Mouse (Mus musculus) left cerebral cortex, postnatal 14 days (tissue): ENCODE results near the gene Blvrb. TPM values are rescaled to one million over a fixed set of nuclear protein-coding genes. Genes with fewer than 3 reads are reported as not detected.

Experiments used
- DNase-seq, 2 experiments: peaks; one replicate each; pipeline ENCODE4 v3.0.0; 2021 to 2022; ENCODE audit warnings: low spot score in 2 of 2, mixed read lengths in 1 of 2
- intact Hi-C: fragments of 180-260 bp; cut with DNase I; formaldehyde crosslinking; loops from one replicate; pipeline ENCODE4 v1.15.1; 2025
- total RNA-seq, 2 experiments: library from RNA; stranded (reverse); gene quantifications; 2 replicates each; pipeline ENCODE4 v1.2.3; 2021

The Blvrb gene
- total RNA-seq, 2 experiments from 2014 or later, result 11.7 to 13.0 TPM

DNA sequence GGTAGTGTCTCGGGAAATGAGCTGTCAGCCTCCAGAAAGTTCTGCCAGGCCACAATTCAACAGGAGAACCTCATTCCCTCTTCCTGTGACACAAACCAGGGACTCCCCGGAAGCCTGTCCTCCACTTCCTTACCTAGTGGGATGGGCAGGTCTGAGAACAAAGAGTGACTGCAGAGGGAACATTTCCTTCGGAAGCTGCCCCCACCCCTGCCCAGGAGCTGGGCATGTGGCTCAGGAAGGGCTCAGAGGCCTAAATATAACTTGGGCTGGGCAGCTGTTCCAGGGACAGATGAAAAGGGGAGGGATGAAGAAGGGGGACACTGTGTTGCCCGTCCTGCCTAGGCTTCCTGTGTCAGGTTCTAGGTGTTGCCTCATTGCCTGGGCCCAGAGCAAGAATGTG is 53.8 kb downstream of the Blvrb start:
- no peak for DNase-seq
- intact Hi-C loops, result loop anchor here (10.0 kb wide), 1 partner anchor 167 kb away; the partner anchor contains the start of gene Ltbp4

DNA sequence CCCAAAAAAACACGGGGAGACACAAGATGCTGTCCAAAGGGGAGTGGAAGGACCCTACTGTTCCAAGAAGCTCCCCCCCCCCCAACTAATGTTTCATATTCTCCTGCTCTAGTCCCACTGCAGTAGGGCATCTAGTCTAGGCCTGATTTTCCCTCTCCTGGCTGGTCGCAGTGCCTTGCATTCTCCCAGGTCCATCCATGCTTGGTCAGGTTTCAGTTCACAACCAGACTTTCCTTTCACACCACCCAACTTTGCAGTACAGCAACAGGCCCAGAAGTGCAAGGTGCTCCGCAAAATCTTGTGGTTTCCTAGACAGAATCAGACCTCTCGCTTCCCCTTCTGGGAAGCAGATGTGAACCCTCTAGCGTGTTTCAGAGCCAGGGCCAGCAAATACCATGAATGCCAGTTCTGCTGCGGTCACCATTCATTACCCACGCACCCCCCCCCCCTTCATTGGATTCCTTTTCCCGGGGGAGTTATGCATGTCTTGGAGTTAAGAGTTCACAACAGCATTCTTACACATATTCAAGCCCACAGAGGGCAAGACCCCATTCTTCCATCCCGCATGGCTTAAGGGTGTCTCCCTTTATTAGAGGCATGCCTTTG is 59.1 kb downstream of the Blvrb start:
- intact Hi-C loops, result loop anchor here (10.0 kb wide), 1 partner anchor 172 kb away; the partner anchor contains the start of gene Ltbp4
- DNase-seq, result no peak

DNA sequence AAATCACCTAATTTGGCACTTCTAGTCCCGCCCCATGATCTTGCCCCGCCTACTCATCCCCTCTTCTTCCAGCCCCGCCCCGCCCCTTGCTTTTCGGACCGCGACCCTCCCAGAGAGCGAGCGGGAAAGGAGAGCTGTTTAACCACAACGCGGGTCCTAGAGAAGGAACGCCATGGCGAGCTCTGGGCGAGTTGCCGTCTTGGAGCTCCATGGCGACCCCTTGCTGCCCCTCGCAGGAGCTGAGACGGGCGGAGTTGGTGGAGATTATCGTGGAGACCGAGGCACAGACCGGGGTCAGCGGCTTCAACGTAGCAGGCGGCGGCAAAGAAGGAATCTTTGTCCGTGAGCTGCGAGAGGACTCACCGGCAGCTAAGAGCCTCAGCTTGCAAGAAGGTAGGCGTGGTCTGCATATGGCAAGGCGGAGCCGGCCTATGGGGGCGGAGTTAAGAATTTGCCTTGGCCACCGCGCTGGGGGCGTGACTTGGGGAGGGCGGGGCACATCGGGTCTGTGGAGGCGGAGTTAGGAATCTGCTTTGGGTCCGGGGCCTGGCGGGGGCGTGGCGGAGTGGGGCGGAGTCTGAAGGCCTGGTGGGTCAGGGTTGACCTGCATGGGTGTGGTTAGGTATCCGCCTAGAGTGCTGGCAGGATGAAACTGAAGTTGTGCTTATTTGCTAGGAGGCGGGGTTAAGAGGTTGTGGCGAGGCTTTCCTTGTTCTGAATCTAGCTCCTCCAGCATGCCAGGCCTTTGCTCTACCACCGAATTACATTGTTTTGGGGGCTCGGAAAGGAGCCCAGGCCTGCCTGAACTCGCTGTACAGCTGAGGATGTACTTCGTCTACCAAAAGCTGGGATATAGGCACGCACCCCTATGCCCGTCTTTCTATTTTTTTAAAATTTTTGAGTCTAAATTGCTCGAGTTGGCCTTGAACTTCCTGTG is 60.2 kb downstream of the Blvrb start:
- intact Hi-C loops, result loop anchor here (10.0 kb wide), 1 partner anchor 173 kb away; the partner anchor contains the start of gene Ltbp4
- peak; percentile 90 to 92 for DNase-seq

DNA sequence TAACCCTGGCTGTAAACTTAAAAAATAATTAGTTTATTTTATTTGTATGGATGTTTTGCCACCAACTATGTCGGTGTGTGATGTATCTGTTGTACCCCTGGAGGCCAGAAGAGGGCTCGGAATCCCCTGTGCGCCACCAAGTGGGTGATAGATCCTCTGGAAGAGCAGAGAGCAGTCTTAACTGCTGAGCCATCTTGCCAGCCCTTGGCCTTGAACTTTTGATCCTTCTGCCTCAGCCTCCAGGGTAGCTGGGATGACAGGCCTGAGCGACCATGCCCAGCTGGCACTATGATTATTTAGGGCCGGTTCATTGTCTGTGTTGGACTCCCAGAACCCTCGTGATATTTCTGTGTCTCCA is 60.8 kb downstream of the Blvrb start:
- intact Hi-C loops, result loop anchor here (10.0 kb wide), 1 partner anchor 174 kb away; the partner anchor contains the start of gene Ltbp4
- DNase-seq, result peak in 1 of 2 experiments; percentile 65

DNA sequence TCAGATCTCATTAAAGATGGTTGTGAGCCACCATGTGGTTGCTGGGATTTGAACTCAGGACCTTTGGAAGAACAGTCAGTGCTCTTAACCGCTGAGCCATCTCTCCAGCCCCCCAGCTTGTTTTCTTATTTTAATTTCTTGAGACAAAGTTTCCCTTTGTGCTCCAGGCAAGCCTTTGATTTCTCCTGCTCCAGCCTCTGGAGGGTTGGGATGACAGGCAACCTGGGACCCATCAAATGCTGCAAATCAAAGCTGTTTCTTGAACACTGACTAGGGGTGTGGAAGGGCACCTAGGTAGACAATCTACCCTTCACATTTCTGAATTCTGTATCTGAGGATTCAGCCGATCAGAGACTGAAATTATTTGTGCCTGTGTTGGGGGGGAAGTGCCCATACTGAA is 63.0 kb downstream of the Blvrb start:
- intact Hi-C loops, result no loop called here
- DNase-seq, result no peak

DNA sequence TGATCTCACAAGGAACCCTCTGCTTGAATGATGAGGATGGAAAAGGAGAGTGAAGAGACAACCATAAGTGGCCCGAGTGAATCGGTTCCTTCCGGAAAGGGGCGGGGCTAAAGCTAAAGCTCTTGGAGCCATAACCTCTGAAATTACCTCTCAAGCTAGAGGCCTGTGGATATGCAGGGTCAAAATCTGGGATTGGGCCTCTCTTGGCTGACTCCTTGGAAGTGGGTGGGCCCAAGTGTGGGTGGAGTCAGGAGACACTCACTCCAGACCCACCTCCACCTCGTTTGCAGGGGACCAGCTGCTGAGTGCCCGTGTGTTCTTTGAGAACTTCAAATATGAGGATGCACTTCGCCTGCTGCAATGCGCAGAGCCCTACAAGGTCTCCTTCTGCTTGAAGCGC is 67.2 kb downstream of the Blvrb start:
- intact Hi-C loops, result no loop called here
- DNase-seq, result no peak

Other genes with a start within 250 kb of the Blvrb start
- gene Itpkc, start 219.3 kb upstream of the Blvrb start, total RNA-seq, result 1 to 10 TPM; 7.3 to 8.0 TPM
- 10 to 100 TPM; 31.2 to 34.8 TPM for gene Coq8b, start 215.0 kb upstream of the Blvrb start, total RNA-seq
- 100 to 1,000 TPM; 134 to 139 TPM for gene Numbl, start 189.5 kb upstream of the Blvrb start, total RNA-seq
- 10 to 100 TPM; 62.5 to 62.6 TPM for gene Ltbp4, start 110.3 kb upstream of the Blvrb start, total RNA-seq
- gene Shkbp1, start 92.0 kb upstream of the Blvrb start, total RNA-seq, result 10 to 100 TPM; 22.2 to 27.4 TPM
- not detected for gene Gm20479, start 90.6 kb upstream of the Blvrb start, total RNA-seq
- 100 to 1,000 TPM; 128 to 132 TPM for gene Sptbn4, start 292 bp upstream of the Blvrb start, total RNA-seq
- gene Sertad3, start 25.8 kb downstream of the Blvrb start, total RNA-seq, result 1 to 10 TPM; 3.0 to 3.1 TPM
- 10 to 100 TPM in 1 of 2 experiments, 1 to 10 TPM in 1; 8.7 to 12.9 TPM for gene Sertad1, start 38.9 kb downstream of the Blvrb start, total RNA-seq
- gene Prx, start 51.3 kb downstream of the Blvrb start, total RNA-seq, result under 1 TPM; 0.57 to 0.66 TPM
- not detected for gene Hipk4, start 75.3 kb downstream of the Blvrb start, total RNA-seq
- 100 to 1,000 TPM; 805 to 820 TPM for gene Pld3, start 105.2 kb downstream of the Blvrb start, total RNA-seq
- 10 to 100 TPM; 24.5 to 27.8 TPM for gene 2310022A10Rik, start 105.3 kb downstream of the Blvrb start, total RNA-seq
- gene Akt2, start 143.6 kb downstream of the Blvrb start, total RNA-seq, result 100 to 1,000 TPM; 114 to 147 TPM
- 100 to 1,000 TPM; 158 to 159 TPM for gene Ttc9b, start 205.9 kb downstream of the Blvrb start, total RNA-seq
- 100 to 1,000 TPM; 228 to 233 TPM for gene Map3k10, start 226.6 kb downstream of the Blvrb start, total RNA-seq
- 1 to 10 TPM; 8.0 to 8.1 TPM for gene Zfp607b, start 241.4 kb downstream of the Blvrb start, total RNA-seq